In the genomic region with DNA sequence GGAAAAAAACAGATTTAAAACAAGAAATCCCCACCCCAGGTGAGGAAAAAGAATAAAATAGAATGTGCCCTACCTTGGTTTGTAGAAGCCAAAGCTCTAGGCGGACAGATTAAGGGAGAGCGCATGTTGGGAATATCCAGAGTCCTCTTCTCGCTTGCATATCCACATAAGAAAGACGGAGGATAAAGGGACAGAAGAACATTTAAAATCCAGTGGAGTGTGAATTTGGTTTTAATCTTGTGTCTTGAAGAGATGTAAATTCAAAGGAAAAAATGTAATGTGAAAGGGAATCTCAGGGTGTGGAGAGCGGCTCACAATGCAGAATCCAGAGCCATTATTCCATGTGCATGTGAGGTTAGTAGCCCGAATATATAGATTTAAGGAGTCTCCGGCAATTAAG, we compare ENCODE assay signal across 11 mouse cellular contexts. TPM values are rescaled to one million over a fixed set of nuclear protein-coding genes. Genes with fewer than 3 reads are reported as not detected.
A peak's percentile ranks its signal among the peaks of the same experiment; 100 is the strongest.
DNase-seq lines count a peak whose midpoint lies in the region; ATAC-seq and TF ChIP-seq lines count a peak whose summit lies in the region.
"Had no signal": no experiment of that assay in that cellular context is flagged by ENCODE, and none has a peak within 500 bp of the region (broad histone marks: within the 10 kb centered on the region; RNA-seq: fewer than 3 reads in every experiment).

No protein-coding gene starts in this region.

- 0 out of 2 replicates have a peak overlapping the region, but pooled peaks have one; percentile 89 for H3K4me2 ChIP-seq in kidney, embryonic 16.5 days (replicated peaks; ENCODE audit: low read depth, low read length)
- H3K4me2 ChIP-seq in embryonic facial prominence, embryonic 15.5 days (replicated peaks): peak overlapping the region; percentile 83
- peak overlapping the region; percentile 71 for H3K4me2 ChIP-seq in hindbrain, embryonic 13.5 days
- peak overlapping the region; percentile 57 for H3K4me2 ChIP-seq in midbrain, postnatal 0 days (ENCODE audit: low read depth, low read length, poor library complexity, severe bottlenecking)

- H3K36me3 ChIP-seq in kidney, embryonic 16.5 days (ENCODE audit: insufficient read depth, low read length): no peaks in the 10 kb centered on the region
- no peaks in the 10 kb centered on the region for H3K36me3 ChIP-seq in embryonic facial prominence, embryonic 15.5 days
- H3K36me3 ChIP-seq in hindbrain, embryonic 13.5 days: no peaks in the 10 kb centered on the region
- no peaks in the 10 kb centered on the region for H3K36me3 ChIP-seq in midbrain, postnatal 0 days (ENCODE audit: insufficient read depth, low read length)

- no peak for TF ChIP-seq CTCF in midbrain, postnatal 0 days (IDR thresholded peaks at IDR 0.05)

- no peak for ATAC-seq in kidney, embryonic 16.5 days (ENCODE audit: low FRiP score, low TSS enrichment)
- ATAC-seq in embryonic facial prominence, embryonic 15.5 days (ENCODE audit: insufficient number of reproducible peaks, low FRiP score, low TSS enrichment, low read depth): no peak
- ATAC-seq in hindbrain, embryonic 13.5 days (ENCODE audit: low FRiP score): no peak
- no peak for ATAC-seq in midbrain, postnatal 0 days (ENCODE audit: low FRiP score)
- ATAC-seq: lung, postnatal 0 days had no signal

- intact Hi-C loops in gastrocnemius, postnatal 14 days (cut with DNase I; ENCODE audit: low total_unique reads): no loop called here

- DNase-seq in kidney, adult 11 months: no peak
- DNase-seq in midbrain, postnatal 0 days (ENCODE audit: low spot score): no peak
- DNase-seq in cerebellum, adult 11 months: no peak
- no peak for DNase-seq in right cerebral cortex, postnatal 14 days
- no peak for DNase-seq in gastrocnemius, postnatal 14 days

- peaks cover 46% of the 10 kb centered on the region for H3K27me3 ChIP-seq in kidney, embryonic 16.5 days (ENCODE audit: insufficient read depth, low read length)
- H3K27me3 ChIP-seq in embryonic facial prominence, embryonic 15.5 days: peaks cover 38% of the 10 kb centered on the region
- H3K27me3 ChIP-seq in hindbrain, embryonic 13.5 days: peaks cover 21% of the 10 kb centered on the region
- no peaks in the 10 kb centered on the region for H3K27me3 ChIP-seq in midbrain, postnatal 0 days (ENCODE audit: insufficient read depth, low read length)
- H3K27me3 ChIP-seq: CH12.LX had no signal

- peak overlapping the region; percentile 51; the same call in 1 of the 2 replicates for H3K4me3 ChIP-seq in kidney, embryonic 16.5 days (ENCODE audit: low read length)
- H3K4me3 ChIP-seq in embryonic facial prominence, embryonic 15.5 days (replicated peaks): peak overlapping the region; percentile 42
- peak overlapping the region; percentile 58 for H3K4me3 ChIP-seq in hindbrain, embryonic 13.5 days
- peak overlapping the region; percentile 66 for H3K4me3 ChIP-seq in midbrain, postnatal 0 days (ENCODE audit: low read depth, low read length)

- WGBS in kidney, embryonic 16.5 days: 20% methylated on average over 7 of the region's 7 CpGs
- 21% methylated on average over 7 of the region's 7 CpGs for whole genome bisulfite sequencing in embryonic facial prominence, embryonic 15.5 days
- 14% methylated on average over 7 of the region's 7 CpGs for WGBS in hindbrain, embryonic 13.5 days
- WGBS in midbrain, postnatal 0 days: 7% methylated on average over 7 of the region's 7 CpGs

- no peaks in the 10 kb centered on the region for H3K9me3 ChIP-seq in kidney, embryonic 16.5 days (ENCODE audit: low read length)
- H3K9me3 ChIP-seq in embryonic facial prominence, embryonic 15.5 days (replicated peaks): no peaks in the 10 kb centered on the region
- no peaks in the 10 kb centered on the region for H3K9me3 ChIP-seq in hindbrain, embryonic 13.5 days
- H3K9me3 ChIP-seq in midbrain, postnatal 0 days (ENCODE audit: low read length): no peaks in the 10 kb centered on the region

- no peak overlapping the region for H3K9ac ChIP-seq in kidney, embryonic 16.5 days (replicated peaks; ENCODE audit: low read length)
- H3K9ac ChIP-seq in embryonic facial prominence, embryonic 15.5 days: no peak overlapping the region
- H3K9ac ChIP-seq in hindbrain, embryonic 13.5 days: peak overlapping the region; percentile 83
- H3K9ac ChIP-seq in midbrain, postnatal 0 days (replicated peaks; ENCODE audit: low read length, poor library complexity, severe bottlenecking): peak overlapping the region; percentile 80

- no peak overlapping the region for H3K27ac ChIP-seq in kidney, embryonic 16.5 days (ENCODE audit: low read length)
- no peak overlapping the region for H3K27ac ChIP-seq in embryonic facial prominence, embryonic 15.5 days (replicated peaks)
- peak overlapping the region; percentile 93 for H3K27ac ChIP-seq in hindbrain, embryonic 13.5 days
- peak overlapping the region; percentile 93 for H3K27ac ChIP-seq in midbrain, postnatal 0 days (ENCODE audit: low read depth, low read length)

- peaks cover 17% of the 10 kb centered on the region for H3K4me1 ChIP-seq in kidney, embryonic 16.5 days (ENCODE audit: insufficient read depth, low read length)
- H3K4me1 ChIP-seq in embryonic facial prominence, embryonic 15.5 days: peaks cover 18% of the 10 kb centered on the region
- peaks cover 35% of the 10 kb centered on the region for H3K4me1 ChIP-seq in hindbrain, embryonic 13.5 days (replicated peaks)
- peaks cover 13% of the 10 kb centered on the region; the same call in 1 of the 2 replicates for H3K4me1 ChIP-seq in midbrain, postnatal 0 days (ENCODE audit: insufficient read depth, low read length)

RNA-seq across cellular contexts. Expression of a gene that starts 2.0 kb away (rescaled TPM):
- 0.34 and 0.37 TPM in 2 replicates for polyA plus RNA-seq in kidney, embryonic 16.5 days (2015; fragmentation: Nextera tagmentation; extraction: Ambion mirVana)
- polyA plus RNA-seq in embryonic facial prominence, embryonic 15.5 days (2015; fragmentation: Nextera tagmentation; extraction: Ambion mirVana): 2.3 and 3.8 TPM in 2 replicates
- 43.7 and 46.7 TPM in 2 replicates for polyA plus RNA-seq in hindbrain, embryonic 13.5 days (2015; fragmentation: Nextera tagmentation; extraction: Ambion mirVana)
- 64.1 and 71.6 TPM in 2 replicates for total RNA-seq in midbrain, postnatal 0 days (2014; rRNA removed)
- polyA plus RNA-seq in midbrain, postnatal 0 days (2015; fragmentation: Nextera tagmentation; extraction: Ambion mirVana): 73.3 and 76.4 TPM in 2 replicates
- under 1 TPM; 0.04 to 0.14 TPM for total RNA-seq in gastrocnemius, postnatal 14 days (2021)
- total RNA-seq: CH12.LX had no signal
- polyA plus RNA-seq: urinary bladder, adult 2 months had no signal

Comparison
In these comparisons a context has a peak if more than half of its experiments do, and no peak if none do; other contexts are left out.
1. H3K27ac ChIP-seq: peak in hindbrain, embryonic 13.5 days (single experiment) and midbrain, postnatal 0 days (single experiment); none in kidney, embryonic 16.5 days (single experiment) and embryonic facial prominence, embryonic 15.5 days (single experiment).
2. H3K9ac ChIP-seq: peak in hindbrain, embryonic 13.5 days (single experiment) and midbrain, postnatal 0 days (single experiment); none in kidney, embryonic 16.5 days (single experiment) and embryonic facial prominence, embryonic 15.5 days (single experiment).
3. Peak in every context shown above with its lines, with median percentiles within 50 percentile points of each other: H3K4me2 ChIP-seq and H3K4me3 ChIP-seq.